Mouse (Mus musculus): ENCODE measurements around the gene Rab44.

- TF ChIP-seq POLR2A (IDR thresholded peaks at IDR 0.05; ENCODE audit: low read depth, low read length) (no peak), CTCF (conservative IDR thresholded peaks at IDR 0.05; ENCODE audit: insufficient read depth, insufficient read length, low read depth, low read length) (no peak)
These were observed 48.6 kb upstream of the Rab44 start for GRCm38 (mm10) chr17:29065245-29065940.
